Mouse (Mus musculus) hindbrain, embryonic 15.5 days (tissue): ENCODE results near the gene Rbmxl2. TPM values are rescaled to one million over a fixed set of nuclear protein-coding genes. Genes with fewer than 3 reads are reported as not detected.

Source experiments
- ATAC-seq: fragments of 200-750 bp; cut with Nextera tagmentation; 2 replicates; pipeline ENCODE4 v1.8.0; 2017; ENCODE audit warnings: low read depth, moderate number of reproducible peaks, moderate TSS enrichment; ENCODE audit not compliant: low FRiP score
- H3K27ac ChIP-seq: fragments of 300-500 bp; sonication (generic); replicated peaks from 2 replicates; pipeline ENCODE4 v1.5.1; 2015; ENCODE audit warnings: mild to moderate bottlenecking, inconsistent platforms
- H3K27me3 ChIP-seq: fragments of 300-500 bp; sonication (generic); 2 replicates; pipeline ENCODE4 v1.6.1; 2015; ENCODE audit warnings: control low read depth, inconsistent platforms
- H3K36me3 ChIP-seq: fragments of 300-500 bp; sonication (generic); 2 replicates; pipeline ENCODE4 v1.6.1; 2015; ENCODE audit warnings: control low read depth, inconsistent platforms
- H3K4me1 ChIP-seq: fragments of 300-500 bp; sonication (generic); replicated peaks from 2 replicates; pipeline ENCODE4 v1.6.1; 2015; ENCODE audit warnings: control low read depth, inconsistent platforms
- H3K4me2 ChIP-seq: fragments of 300-500 bp; sonication (generic); 2 replicates; pipeline ENCODE4 v1.6.1; 2015; ENCODE audit warnings: moderate library complexity, mild to moderate bottlenecking, inconsistent platforms
- H3K4me3 ChIP-seq: fragments of 300-500 bp; sonication (generic); 2 replicates; pipeline ENCODE4 v1.5.1; 2015; ENCODE audit warnings: mild to moderate bottlenecking, inconsistent platforms
- H3K9ac ChIP-seq: fragments of 300-500 bp; sonication (generic); 2 replicates; pipeline ENCODE4 v1.6.1; 2015; ENCODE audit warnings: inconsistent platforms
- H3K9me3 ChIP-seq: fragments of 300-500 bp; sonication (generic); 2 replicates; pipeline ENCODE4 v1.6.1; 2016; ENCODE audit warnings: control low read depth, inconsistent platforms
- WGBS: fragments of 180-500 bp; shearing (Covaris S2); methylation state at CpG from one replicate; pipeline ENCODE4 v1.1.7; 2015; 5-methylcytosine and 5-hydroxymethylcytosine counted together
- polyA plus RNA-seq: library from polyadenylated mRNA; unstranded; fragments of >200 nt; fragmentation: Nextera tagmentation; extraction: Ambion mirVana; gene quantifications from 2 replicates; pipeline ENCODE4 v1.2.1, GENCODE M21; 2015

Rbmxl2 gene
- polyA plus RNA-seq: not detected in 2 replicates

- Histone ChIP-seq H3K27me3 (peaks cover 42% of the 10 kb centered on the region), H3K4me3 (peak within 1 kb of the TSS; percentile 31), H3K4me1 (0 out of 2 replicates have a peak, but pooled peaks cover 4% of the 10 kb centered on the region), H3K9me3 (peaks cover 15% of the 10 kb centered on the region), H3K9ac (no peak within 1 kb of the TSS), H3K36me3 (no peaks in the 10 kb centered on the region), H3K4me2 (peak within 1 kb of the TSS; percentile 38), H3K27ac (no peak within 1 kb of the TSS)
- no peak for ATAC-seq
- WGBS: 39% methylated on average over 70 of the region's 70 CpGs
These were observed at the start of gene Rbmxl2 for GRCm38 (mm10) chr7:107209204-107209860. Gene Rbmxl2, plus strand, starts transcription at chr7:107209445.

- Histone ChIP-seq H3K27me3 (no peaks in the 10 kb centered on the region), H3K36me3 (no peaks in the 10 kb centered on the region), H3K4me1 (no peaks in the 10 kb centered on the region), H3K9ac (no peak within 1 kb of the TSS), H3K4me3 (no peak within 1 kb of the TSS), H3K9me3 (no peaks in the 10 kb centered on the region), H3K27ac (no peak within 1 kb of the TSS), H3K4me2 (no peak within 1 kb of the TSS)
- ATAC-seq: no peak
- 88% methylated on average over 10 of the region's 10 CpGs for WGBS
These were observed 42.6 kb upstream of the Rbmxl2 start, which contains the start of gene Nlrp14 for GRCm38 (mm10) chr7:107166690-107167089. Gene Nlrp14, plus strand, starts transcription at chr7:107166990.

- ATAC-seq: no peak
- 48% methylated on average over 2 of the region's 2 CpGs for WGBS
These were observed 28.8 kb upstream of the Rbmxl2 start for GRCm38 (mm10) chr7:107180406-107180805.

GRCm38 (mm10) chr7:107201817-107202216 is 7.4 kb upstream of the Rbmxl2 start:
- Histone ChIP-seq H3K27me3 (no peaks in the 10 kb centered on the region), H3K27ac (no peak overlapping the region), H3K9me3 (no peaks in the 10 kb centered on the region), H3K9ac (no peak overlapping the region), H3K4me1 (no peaks in the 10 kb centered on the region), H3K4me2 (no peak overlapping the region), H3K4me3 (no peak overlapping the region), H3K36me3 (no peaks in the 10 kb centered on the region)
- ATAC-seq: no peak
- 49% methylated on average over 3 of the region's 3 CpGs for WGBS

More at GRCm38 (mm10) chr7:107180406-107180805, 28.8 kb upstream of the Rbmxl2 start:
- Histone ChIP-seq H3K4me1 (no peaks in the 10 kb centered on the region), H3K4me3 (no peak overlapping the region), H3K9ac (no peak overlapping the region), H3K4me2 (no peak overlapping the region), H3K27me3 (no peaks in the 10 kb centered on the region), H3K36me3 (no peaks in the 10 kb centered on the region), H3K27ac (no peak overlapping the region), H3K9me3 (no peaks in the 10 kb centered on the region)

GRCm38 (mm10) chr7:107207843-107208242 is 1.4 kb upstream of the Rbmxl2 start:
- ATAC-seq: no peak
- WGBS: 63% methylated on average over 3 of the region's 3 CpGs
- Histone ChIP-seq H3K36me3 (no peaks in the 10 kb centered on the region), H3K4me3 (no peak overlapping the region), H3K9ac (no peak overlapping the region), H3K27ac (no peak overlapping the region), H3K9me3 (peaks cover 15% of the 10 kb centered on the region), H3K27me3 (peaks cover 39% of the 10 kb centered on the region), H3K4me2 (no peak overlapping the region), H3K4me1 (0 out of 2 replicates have a peak, but pooled peaks cover 4% of the 10 kb centered on the region)

- WGBS: 22% methylated on average over 77 of the region's 77 CpGs
- Histone ChIP-seq H3K9ac (no peak overlapping the region), H3K4me3 (peak overlapping the region; percentile 31), H3K36me3 (no peaks in the 10 kb centered on the region), H3K4me2 (peak overlapping the region; percentile 38), H3K27ac (no peak overlapping the region), H3K4me1 (0 out of 2 replicates have a peak, but pooled peaks cover 4% of the 10 kb centered on the region), H3K9me3 (peaks cover 15% of the 10 kb centered on the region), H3K27me3 (peaks cover 45% of the 10 kb centered on the region)
- 0 out of 2 replicates have a peak, but pooled peaks have one; percentile 27 for ATAC-seq
These were observed 906 bp downstream of the Rbmxl2 start for GRCm38 (mm10) chr7:107210126-107210576.

GRCm38 (mm10) chr7:107215723-107216122 is 6.5 kb downstream of the Rbmxl2 start:
- Histone ChIP-seq H3K27me3 (peaks cover 17% of the 10 kb centered on the region), H3K4me1 (no peaks in the 10 kb centered on the region), H3K9ac (no peak overlapping the region), H3K27ac (no peak overlapping the region), H3K9me3 (no peaks in the 10 kb centered on the region), H3K36me3 (no peaks in the 10 kb centered on the region), H3K4me2 (no peak overlapping the region), H3K4me3 (no peak overlapping the region)
- ATAC-seq: peak; percentile 88

- Histone ChIP-seq H3K4me1 (no peaks in the 10 kb centered on the region), H3K9me3 (no peaks in the 10 kb centered on the region), H3K27me3 (peaks cover 7% of the 10 kb centered on the region), H3K9ac (no peak overlapping the region), H3K4me3 (no peak overlapping the region), H3K36me3 (no peaks in the 10 kb centered on the region), H3K27ac (no peak overlapping the region), H3K4me2 (no peak overlapping the region)
- WGBS: 89% methylated on average over 2 of the region's 2 CpGs
- no peak for ATAC-seq
These were observed 7.6 kb downstream of the Rbmxl2 start for GRCm38 (mm10) chr7:107216845-107217244.

- H3K4me3 ChIP-seq: no peak overlapping the region
- no peak overlapping the region for H3K9ac ChIP-seq
- no peak for ATAC-seq
- H3K9me3 ChIP-seq: no peaks in the 10 kb centered on the region
- no peak overlapping the region for H3K27ac ChIP-seq
- no peaks in the 10 kb centered on the region for H3K4me1 ChIP-seq
- 12% methylated on average over 3 of the region's 3 CpGs for WGBS
- no peaks in the 10 kb centered on the region for H3K36me3 ChIP-seq
- H3K27me3 ChIP-seq: no peaks in the 10 kb centered on the region
- H3K4me2 ChIP-seq: no peak overlapping the region
These were observed 27.6 kb downstream of the Rbmxl2 start for GRCm38 (mm10) chr7:107236854-107237253.

- H3K4me2 ChIP-seq: no peak overlapping the region
- H3K9me3 ChIP-seq: no peaks in the 10 kb centered on the region
- WGBS: 75% methylated on average over 3 of the region's 3 CpGs
- no peak overlapping the region for H3K9ac ChIP-seq
- H3K4me1 ChIP-seq: no peaks in the 10 kb centered on the region
- no peaks in the 10 kb centered on the region for H3K27me3 ChIP-seq
- no peak for ATAC-seq
- H3K27ac ChIP-seq: no peak overlapping the region
- no peak overlapping the region for H3K4me3 ChIP-seq
- H3K36me3 ChIP-seq: no peaks in the 10 kb centered on the region
These were observed 28.3 kb downstream of the Rbmxl2 start for GRCm38 (mm10) chr7:107237498-107237897.

- Histone ChIP-seq H3K4me2 (no peak overlapping the region), H3K4me3 (no peak overlapping the region), H3K4me1 (no peaks in the 10 kb centered on the region), H3K9ac (no peak overlapping the region), H3K27me3 (no peaks in the 10 kb centered on the region), H3K36me3 (no peaks in the 10 kb centered on the region), H3K9me3 (no peaks in the 10 kb centered on the region), H3K27ac (no peak overlapping the region)
- 89% methylated on average over 5 of the region's 5 CpGs for WGBS
- no peak for ATAC-seq
These were observed 32.2 kb downstream of the Rbmxl2 start for GRCm38 (mm10) chr7:107241371-107241883.

GRCm38 (mm10) chr7:107250211-107250985 is 41.2 kb downstream of the Rbmxl2 start:
- no peak overlapping the region for H3K27ac ChIP-seq
- no peaks in the 10 kb centered on the region for H3K4me1 ChIP-seq
- no peak overlapping the region for H3K4me3 ChIP-seq
- H3K27me3 ChIP-seq: no peaks in the 10 kb centered on the region
- no peak overlapping the region for H3K4me2 ChIP-seq
- H3K9ac ChIP-seq: no peak overlapping the region
- no peaks in the 10 kb centered on the region for H3K36me3 ChIP-seq
- H3K9me3 ChIP-seq: no peaks in the 10 kb centered on the region
- ATAC-seq: no peak
- 80% methylated on average over 5 of the region's 5 CpGs for WGBS
